Mouse (Mus musculus) limb, embryonic 11.5 days (tissue): ENCODE data around the gene Tldc1. TPM values are rescaled to one million over a fixed set of nuclear protein-coding genes. Genes with fewer than 3 reads are reported as not detected.

Source experiments
- ATAC-seq: fragments of 200-750 bp; cut with Nextera tagmentation; 2 replicates; pipeline ENCODE4 v1.8.0; 2017; ENCODE audit warnings: low read depth; ENCODE audit not compliant: insufficient number of reproducible peaks, low FRiP score, low TSS enrichment
- DNase-seq: peaks from one replicate; pipeline ENCODE4 v3.0.0-alpha.2; 2015; ENCODE audit warnings: low spot score
- H3K27ac ChIP-seq: fragments of 300-500 bp; sonication (generic); replicated peaks from 2 replicates; pipeline ENCODE4 v1.5.1; 2014; ENCODE audit warnings: low read depth, mild to moderate bottlenecking, low read length
- H3K27me3 ChIP-seq: fragments of 300-500 bp; sonication (generic); 2 replicates; pipeline ENCODE4 v1.6.1; 2014; ENCODE audit warnings: mild to moderate bottlenecking, low read length, mixed read lengths; ENCODE audit not compliant: control insufficient read depth, insufficient read depth
- H3K36me3 ChIP-seq: fragments of 300-500 bp; sonication (generic); 2 replicates; pipeline ENCODE4 v1.6.1; 2014; ENCODE audit warnings: mild to moderate bottlenecking, low read length, moderate library complexity, mixed read lengths; ENCODE audit not compliant: control insufficient read depth, insufficient read depth
- H3K4me1 ChIP-seq: fragments of 300-500 bp; sonication (generic); 2 replicates; pipeline ENCODE4 v1.6.1; 2014; ENCODE audit warnings: low read length, mixed read lengths; ENCODE audit not compliant: control insufficient read depth, insufficient read depth
- H3K4me2 ChIP-seq: fragments of 300-500 bp; sonication (generic); 2 replicates; pipeline ENCODE4 v1.6.1; 2014; ENCODE audit warnings: low read depth, mild to moderate bottlenecking, moderate library complexity; ENCODE audit not compliant: severe bottlenecking
- H3K4me3 ChIP-seq: fragments of 300-500 bp; sonication (generic); 2 replicates; pipeline ENCODE4 v1.5.1; 2014; ENCODE audit warnings: low read depth, low read length
- H3K9ac ChIP-seq: fragments of 300-500 bp; sonication (generic); 2 replicates; pipeline ENCODE4 v1.6.1; 2014; ENCODE audit warnings: mild to moderate bottlenecking, low read length
- H3K9me3 ChIP-seq: fragments of 300-500 bp; sonication (generic); 2 replicates; pipeline ENCODE4 v1.6.1; 2016; ENCODE audit warnings: low read length; ENCODE audit not compliant: control insufficient read depth
- WGBS: fragments of 180-500 bp; shearing (Covaris S2); extraction: QIAGEN DNeasy Blood & Tissue Kit; methylation state at CpG from one replicate; pipeline ENCODE4 v1.1.7; 2014; 5-methylcytosine and 5-hydroxymethylcytosine counted together
- polyA plus RNA-seq: library from polyadenylated mRNA; unstranded; fragments of >200 nt; fragmentation: Nextera tagmentation; extraction: Ambion mirVana; gene quantifications from 2 replicates; pipeline ENCODE4 v1.2.1, GENCODE M21; 2014

Gene Tldc1
- polyA plus RNA-seq, 1 experiment from 2014 or later: 7.0 TPM

DNA sequence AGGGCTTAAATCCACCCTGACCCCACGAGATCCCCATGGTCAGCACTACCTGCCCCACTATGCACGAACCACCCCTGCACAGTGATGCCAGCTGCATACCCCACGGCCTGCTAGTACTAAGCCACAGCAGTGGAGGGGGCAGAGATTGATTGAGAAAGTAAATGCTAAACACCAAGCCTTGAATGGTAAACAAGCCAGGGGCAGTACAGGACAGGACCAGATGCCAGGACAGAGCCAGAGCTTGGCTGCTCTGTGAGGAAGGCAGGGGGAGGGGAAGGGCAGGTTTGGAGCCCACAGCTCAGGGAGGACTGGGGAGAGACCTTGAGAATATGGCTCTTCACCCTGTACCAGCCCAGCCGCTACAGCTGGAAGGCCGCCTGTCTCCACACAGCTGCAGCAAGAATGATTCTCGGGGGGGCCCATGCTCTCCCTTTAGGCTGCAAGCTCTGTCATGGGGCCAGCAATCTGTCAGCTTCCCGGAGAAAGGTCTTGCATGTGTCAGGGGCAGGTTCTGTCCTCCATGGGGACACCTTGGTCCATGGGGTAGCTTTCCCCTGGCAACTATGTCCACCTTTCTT lies 1.5 kb downstream of the Tldc1 start:
- 91% methylated on average over 7 of the region's 7 CpGs for WGBS
- Histone ChIP-seq H3K4me3 (no peak overlapping the region), H3K27me3 (no peaks in the 10 kb centered on the region), H3K9ac (no peak overlapping the region), H3K9me3 (no peaks in the 10 kb centered on the region), H3K36me3 (no peaks in the 10 kb centered on the region), H3K4me1 (peaks cover 11% of the 10 kb centered on the region), H3K4me2 (no peak overlapping the region), H3K27ac (no peak overlapping the region)
- ATAC-seq (no peak), DNase-seq (no peak)

DNA sequence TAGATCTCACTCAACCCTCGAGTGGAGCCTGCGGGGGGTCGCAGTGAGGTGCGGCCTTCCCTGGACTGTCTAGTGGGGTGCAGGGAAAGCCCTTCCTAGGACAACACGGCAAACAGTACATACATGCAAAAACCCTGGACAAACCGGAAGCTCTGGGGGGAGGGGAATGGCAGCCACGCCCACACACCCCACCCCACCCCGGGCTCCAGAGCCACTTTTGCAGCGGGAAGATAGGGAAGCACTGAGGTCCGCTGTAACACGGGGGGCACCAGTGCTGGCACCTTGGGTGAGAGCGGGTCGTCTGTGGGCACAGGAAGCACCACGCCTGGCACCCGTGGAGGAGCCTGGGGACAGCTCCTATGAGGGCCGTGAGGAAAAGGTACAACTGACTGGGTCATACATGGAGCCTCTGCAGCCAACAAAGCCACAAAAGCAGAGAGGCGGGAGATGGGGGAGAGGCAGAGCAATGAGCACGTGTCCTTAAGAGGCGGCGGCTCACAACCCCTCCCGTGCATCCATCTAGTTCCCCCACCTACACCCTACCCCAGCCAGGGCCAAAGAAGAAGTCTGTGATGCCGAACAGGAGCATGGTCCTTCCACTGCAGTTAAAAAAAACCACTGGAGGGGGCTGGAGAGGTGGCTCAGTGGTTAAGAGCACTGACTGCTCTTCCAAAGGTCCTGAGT lies 12.3 kb downstream of the Tldc1 start:
- H3K36me3 ChIP-seq: no peaks in the 10 kb centered on the region
- WGBS: 80% methylated on average over 22 of the region's 22 CpGs
- no peaks in the 10 kb centered on the region for H3K4me1 ChIP-seq
- DNase-seq: no peak
- no peaks in the 10 kb centered on the region for H3K27me3 ChIP-seq
- no peak overlapping the region for H3K4me3 ChIP-seq
- no peak for ATAC-seq
- no peak overlapping the region for H3K9ac ChIP-seq
- no peaks in the 10 kb centered on the region for H3K9me3 ChIP-seq
- no peak overlapping the region for H3K27ac ChIP-seq
- H3K4me2 ChIP-seq: no peak overlapping the region

DNA sequence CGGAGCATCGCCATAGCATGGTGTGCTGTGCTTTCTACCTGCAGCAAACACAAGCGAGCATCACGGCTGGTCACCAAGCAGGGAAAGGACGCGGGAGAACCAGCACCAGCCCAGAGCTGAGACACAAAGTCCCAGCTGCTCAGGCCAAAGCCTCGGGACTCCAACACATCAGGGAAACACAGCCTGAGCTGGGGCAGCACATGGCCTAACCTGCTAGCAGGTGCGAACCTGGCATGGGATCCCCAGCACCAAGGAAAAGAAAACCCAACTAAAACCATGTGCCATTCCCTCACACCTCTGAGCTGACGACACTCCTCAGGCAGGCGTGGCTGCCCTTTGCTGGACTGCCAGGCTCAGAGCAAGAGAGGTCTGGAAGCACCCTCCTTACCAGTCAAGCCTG lies 12.9 kb downstream of the Tldc1 start:
- no peak overlapping the region for H3K27ac ChIP-seq
- no peaks in the 10 kb centered on the region for H3K9me3 ChIP-seq
- H3K9ac ChIP-seq: no peak overlapping the region
- ATAC-seq (no peak), DNase-seq (no peak)
- no peaks in the 10 kb centered on the region for H3K36me3 ChIP-seq
- H3K4me1 ChIP-seq: no peaks in the 10 kb centered on the region
- H3K4me3 ChIP-seq: no peak overlapping the region
- H3K27me3 ChIP-seq: no peaks in the 10 kb centered on the region
- WGBS: 82% methylated on average over 10 of the region's 10 CpGs
- no peak overlapping the region for H3K4me2 ChIP-seq

DNA sequence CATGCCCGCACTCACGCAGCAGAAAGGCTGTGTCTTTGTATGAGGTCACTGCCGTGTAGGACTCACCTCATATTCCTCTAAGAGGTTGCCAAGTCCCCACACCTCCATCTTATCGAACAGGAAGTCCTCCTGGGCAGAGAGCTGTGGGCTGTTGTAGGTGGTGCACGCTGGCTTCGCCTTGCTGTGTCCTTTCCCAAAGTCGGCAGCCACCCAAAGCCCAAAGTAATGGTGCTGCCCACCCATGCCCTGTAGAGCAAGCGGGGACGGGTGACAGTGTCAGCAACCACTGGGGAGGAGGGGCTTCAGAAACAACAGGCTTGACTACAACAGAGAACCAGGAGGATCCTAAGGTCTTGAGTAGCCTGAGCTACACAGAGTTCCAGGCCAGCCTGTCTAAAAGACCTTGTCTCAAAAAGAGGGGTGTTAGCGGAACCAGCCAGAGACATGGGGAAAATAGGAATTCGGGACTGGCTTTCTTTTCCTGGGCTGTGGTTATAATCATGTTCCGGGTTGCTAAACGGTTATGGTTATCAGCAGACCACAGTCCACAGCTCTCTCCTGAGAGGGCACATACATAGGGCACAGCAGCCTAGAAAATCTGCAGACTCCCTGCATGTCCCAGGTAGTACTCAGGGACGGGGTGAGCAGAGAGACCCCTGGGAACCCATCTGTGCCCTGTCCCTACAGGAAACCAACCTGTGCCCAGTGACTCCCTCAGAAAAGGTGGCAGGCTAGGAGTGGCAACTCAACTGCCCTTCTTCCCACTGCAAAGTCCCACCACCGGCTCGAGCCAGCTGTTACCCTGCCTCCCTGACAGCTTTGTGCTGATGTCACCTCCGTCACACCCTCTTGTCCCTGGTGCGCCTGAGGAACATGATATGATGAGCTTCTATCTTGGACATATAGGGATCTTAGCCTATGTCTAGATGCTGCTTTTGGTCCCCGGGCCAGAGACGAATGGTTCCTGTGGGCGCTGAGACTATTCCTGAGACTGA lies 15.7 kb downstream of the Tldc1 start:
- no peaks in the 10 kb centered on the region for H3K4me1 ChIP-seq
- H3K9me3 ChIP-seq: no peaks in the 10 kb centered on the region
- no peak overlapping the region for H3K4me3 ChIP-seq
- DNase-seq (no peak), ATAC-seq (no peak)
- WGBS: 91% methylated on average over 21 of the region's 21 CpGs
- no peaks in the 10 kb centered on the region for H3K36me3 ChIP-seq
- no peak overlapping the region for H3K27ac ChIP-seq
- H3K4me2 ChIP-seq: no peak overlapping the region
- H3K9ac ChIP-seq: 0 out of 2 replicates have a peak overlapping the region, but pooled peaks have one; percentile 14
- H3K27me3 ChIP-seq: no peaks in the 10 kb centered on the region

DNA sequence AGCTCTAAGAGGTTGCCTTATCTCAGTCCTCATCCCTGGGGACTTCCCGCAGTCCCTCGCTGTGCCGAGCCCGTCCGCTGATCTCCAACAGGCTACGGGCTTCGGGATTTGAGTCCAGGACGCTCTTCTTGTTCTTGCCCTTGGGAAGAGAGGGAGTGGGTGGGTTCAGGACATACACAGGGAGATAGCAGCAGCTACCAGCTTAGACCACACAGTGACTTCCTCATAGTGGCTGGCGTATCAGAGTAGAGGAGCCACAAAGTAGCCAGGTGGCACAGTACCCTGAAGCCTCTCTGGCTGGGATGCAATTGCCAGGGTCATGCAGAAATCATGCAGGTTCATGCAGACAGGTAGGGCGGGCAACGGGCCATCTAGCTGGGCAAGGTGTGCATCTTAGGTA lies 16.5 kb downstream of the Tldc1 start:
- Histone ChIP-seq H3K36me3 (no peaks in the 10 kb centered on the region), H3K9ac (no peak overlapping the region), H3K4me2 (no peak overlapping the region), H3K27ac (no peak overlapping the region), H3K4me3 (no peak overlapping the region), H3K9me3 (no peaks in the 10 kb centered on the region), H3K4me1 (no peaks in the 10 kb centered on the region), H3K27me3 (no peaks in the 10 kb centered on the region)
- WGBS: 87% methylated on average over 11 of the region's 11 CpGs
- DNase-seq: no peak
- no peak for ATAC-seq

DNA sequence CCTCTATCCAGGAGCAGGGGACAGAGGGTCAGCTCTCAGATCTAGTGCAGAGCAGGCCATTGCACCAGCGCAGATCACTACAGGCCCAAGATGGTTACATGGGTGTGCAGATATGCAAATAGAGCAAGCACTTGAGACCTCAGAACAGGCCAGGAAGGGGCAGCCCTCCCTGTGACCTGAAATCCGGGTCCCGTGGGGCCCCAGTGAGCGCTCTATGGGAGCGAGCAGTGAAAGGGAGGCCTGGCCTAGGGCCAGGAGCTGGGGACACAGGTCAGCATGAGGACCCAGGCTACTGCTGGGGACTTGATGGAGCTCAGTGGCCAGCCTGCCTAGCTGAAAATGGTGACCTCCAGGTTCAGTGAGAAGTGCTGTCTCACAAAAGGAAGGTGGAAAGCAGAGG lies 21.7 kb downstream of the Tldc1 start:
- no peaks in the 10 kb centered on the region for H3K9me3 ChIP-seq
- H3K4me3 ChIP-seq: no peak overlapping the region
- no peaks in the 10 kb centered on the region for H3K27me3 ChIP-seq
- H3K4me1 ChIP-seq: peaks cover 7% of the 10 kb centered on the region
- no peak overlapping the region for H3K27ac ChIP-seq
- 64% methylated on average over 5 of the region's 5 CpGs for WGBS
- DNase-seq: no peak
- no peak overlapping the region for H3K4me2 ChIP-seq
- H3K36me3 ChIP-seq: no peaks in the 10 kb centered on the region
- H3K9ac ChIP-seq: no peak overlapping the region
- ATAC-seq: no peak

DNA sequence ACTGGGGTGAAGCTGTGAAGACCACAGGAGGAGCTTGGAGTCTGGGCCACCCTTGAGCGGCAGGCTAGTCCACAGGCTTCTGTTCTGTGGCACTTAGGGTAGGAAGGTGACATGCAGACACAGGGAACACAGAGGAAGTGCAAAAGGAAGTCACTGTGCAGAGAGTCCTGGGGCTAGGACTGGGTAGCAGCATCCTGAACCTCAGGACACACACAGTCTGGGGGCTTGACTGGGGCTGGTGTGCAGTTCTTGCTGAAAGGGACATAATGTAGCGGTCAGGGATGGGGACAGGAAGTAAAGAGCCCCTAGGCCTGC lies 22.1 kb downstream of the Tldc1 start:
- Histone ChIP-seq H3K27me3 (no peaks in the 10 kb centered on the region), H3K36me3 (no peaks in the 10 kb centered on the region), H3K4me2 (peak overlapping the region; percentile 39; the same call in 1 of the 2 replicates), H3K4me3 (no peak overlapping the region), H3K9me3 (no peaks in the 10 kb centered on the region), H3K27ac (no peak overlapping the region), H3K4me1 (peaks cover 7% of the 10 kb centered on the region), H3K9ac (no peak overlapping the region)
- DNase-seq: no peak
- no peak for ATAC-seq
- 63% methylated on average over 2 of the region's 2 CpGs for WGBS

DNA sequence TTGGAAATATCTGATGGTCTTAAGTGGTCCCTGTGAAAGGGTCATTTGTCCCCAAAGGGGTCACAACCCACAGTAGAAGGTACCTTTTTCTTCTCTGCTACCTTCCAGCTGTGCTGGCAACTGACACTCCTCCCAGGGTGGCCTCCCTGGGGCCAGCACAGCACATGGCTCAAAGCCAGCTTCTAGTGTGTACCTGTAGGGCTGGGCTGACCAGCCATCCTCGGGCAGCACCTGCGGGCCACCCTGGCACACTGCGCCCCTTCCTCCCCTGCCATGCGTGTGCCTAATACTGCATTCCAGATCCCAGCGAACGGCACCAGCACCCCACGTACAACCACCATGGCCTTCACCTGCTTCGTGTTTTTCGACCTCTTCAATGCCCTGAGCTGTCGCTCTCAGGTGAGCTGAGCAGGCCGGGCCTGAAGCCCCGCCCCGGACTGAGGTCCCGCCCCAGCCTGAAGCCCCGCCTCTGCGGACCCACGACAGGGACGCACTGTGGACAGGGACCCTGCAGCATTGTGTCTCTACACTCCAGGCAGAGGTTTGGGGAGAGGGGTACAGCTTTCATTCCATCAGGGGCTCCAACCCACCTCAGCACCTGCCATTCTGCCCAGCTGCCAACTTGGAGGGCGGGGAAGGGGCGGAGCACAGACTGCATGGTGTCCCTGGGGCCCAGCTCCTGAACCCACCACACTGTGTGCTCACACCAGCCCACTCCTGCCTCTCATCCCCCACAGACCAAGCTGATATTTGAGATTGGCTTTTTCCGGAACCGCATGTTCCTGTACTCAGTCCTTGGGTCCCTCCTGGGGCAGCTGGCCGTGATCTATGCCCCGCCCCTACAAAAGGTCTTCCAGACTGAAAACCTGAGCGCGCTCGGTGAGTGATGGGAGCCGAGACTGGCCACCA lies 22.7 kb downstream of the Tldc1 start:
- ATAC-seq: no peak
- Histone ChIP-seq H3K27me3 (no peaks in the 10 kb centered on the region), H3K4me3 (no peak overlapping the region), H3K4me1 (peaks cover 7% of the 10 kb centered on the region), H3K4me2 (peak overlapping the region; percentile 39), H3K36me3 (no peaks in the 10 kb centered on the region), H3K27ac (no peak overlapping the region), H3K9ac (peak overlapping the region; percentile 12; the same call in 1 of the 2 replicates), H3K9me3 (no peaks in the 10 kb centered on the region)
- no peak for DNase-seq
- WGBS: 23% methylated on average over 28 of the region's 28 CpGs
